Mouse (Mus musculus) left cerebral cortex, adult 18-20 months (tissue): Measurements from ENCODE around the gene Pigf. TPM values are rescaled to one million over a fixed set of nuclear protein-coding genes. Genes with fewer than 3 reads are reported as not detected.
"Not testable (repeated sequence)": the region's sequence is repeated elsewhere in the genome, so short reads cannot be mapped to it uniquely, and the experiment has no call there.

Experiments
- DNase-seq, 2 experiments: peaks; one replicate each; pipeline ENCODE4 v3.0.0; 2021 to 2022; ENCODE audit warnings: low spot score in 2 of 2, mixed read lengths in 1 of 2
- long read RNA-seq, 2 experiments: library from polyadenylated mRNA; stranded (forward); transcript quantifications; one replicate each; pipeline ENCODE4 v2.0.0; 2021
- total RNA-seq, 2 experiments: library from RNA; stranded (reverse); gene quantifications; 2 replicates each; pipeline ENCODE4 v1.2.3; 2021

Pigf gene
- total RNA-seq: 10 to 100 TPM; 19.1 to 19.7 TPM
- long read RNA-seq, experiment 1, transcript Pigf-201 (6 exons, 988 nt): major isoform, 11 of 13 reads
- long read RNA-seq, experiment 1, partial matches to known transcripts: 1 of 13 reads
- long read RNA-seq, experiment 1, other reads (novel, unspliced or antisense): 1 of 13 reads
- long read RNA-seq, experiment 2, transcript Pigf-201 (6 exons, 988 nt): major isoform, 6 of 11 reads
- long read RNA-seq, experiment 2, partial matches to known transcripts: 2 of 11 reads
- long read RNA-seq, experiment 2, other reads (novel, unspliced or antisense): 3 of 11 reads

DNA sequence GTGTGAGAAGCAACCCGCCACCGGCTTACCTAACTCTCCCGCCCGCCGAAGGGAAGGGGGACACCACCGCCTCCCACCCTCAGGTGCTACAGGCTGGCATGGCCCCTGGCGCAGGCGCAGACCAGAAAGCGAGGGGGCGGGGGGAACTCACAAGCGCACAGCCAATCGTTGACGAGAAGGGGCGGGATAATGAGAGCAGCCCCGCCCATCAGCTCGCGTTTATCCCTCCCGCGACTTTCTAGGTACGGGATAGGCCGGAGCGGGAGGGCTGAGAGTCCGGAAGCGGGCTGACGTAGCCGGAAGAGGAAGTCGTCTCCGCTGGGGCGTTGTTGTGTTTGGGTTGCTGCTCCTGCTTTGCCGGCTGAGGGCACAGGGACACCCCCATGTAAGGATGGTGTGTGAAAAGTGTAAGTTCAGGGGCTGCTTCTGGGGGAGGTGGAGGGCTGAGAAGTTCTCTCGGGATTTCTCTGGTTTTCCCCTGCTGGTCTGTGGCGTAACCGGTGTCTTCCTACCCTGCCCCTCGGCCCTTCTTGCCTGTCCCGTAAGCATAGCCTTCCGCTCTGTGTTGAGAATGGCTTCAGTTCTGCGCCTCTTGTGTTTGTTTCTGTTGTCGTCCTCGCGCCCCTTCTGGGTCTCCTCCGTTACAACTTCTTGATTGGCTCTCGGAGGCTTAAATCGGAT is at the start of gene Pigf, which contains the start of gene Cript:
Pigf (minus strand) TSS at position 138 of the 681 bp plus-strand sequence.
Cript (plus strand) TSS at position 282 of the 681 bp plus-strand sequence.
- peak; percentile 97 to 98 for DNase-seq

DNA sequence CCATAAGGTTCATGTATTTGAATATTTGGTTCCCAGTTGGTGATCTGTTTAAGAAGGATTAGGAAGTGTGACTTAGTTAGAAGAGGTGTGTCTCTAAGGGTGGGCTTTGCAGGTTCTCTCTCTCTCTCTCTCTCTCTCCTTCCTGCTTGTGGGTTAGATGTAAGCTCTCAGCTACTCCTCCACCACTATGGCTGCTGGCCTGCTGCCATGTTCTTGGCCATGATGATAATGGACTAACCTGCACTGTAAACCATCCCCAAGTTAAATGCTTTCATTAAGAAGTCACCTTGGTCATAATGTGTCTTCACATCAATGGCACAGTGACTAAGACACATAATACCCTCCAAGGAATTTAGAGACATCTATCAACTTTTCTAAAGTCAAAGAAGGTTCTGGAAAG is 48.3 kb upstream of the Pigf start:
- no peak for DNase-seq

DNA sequence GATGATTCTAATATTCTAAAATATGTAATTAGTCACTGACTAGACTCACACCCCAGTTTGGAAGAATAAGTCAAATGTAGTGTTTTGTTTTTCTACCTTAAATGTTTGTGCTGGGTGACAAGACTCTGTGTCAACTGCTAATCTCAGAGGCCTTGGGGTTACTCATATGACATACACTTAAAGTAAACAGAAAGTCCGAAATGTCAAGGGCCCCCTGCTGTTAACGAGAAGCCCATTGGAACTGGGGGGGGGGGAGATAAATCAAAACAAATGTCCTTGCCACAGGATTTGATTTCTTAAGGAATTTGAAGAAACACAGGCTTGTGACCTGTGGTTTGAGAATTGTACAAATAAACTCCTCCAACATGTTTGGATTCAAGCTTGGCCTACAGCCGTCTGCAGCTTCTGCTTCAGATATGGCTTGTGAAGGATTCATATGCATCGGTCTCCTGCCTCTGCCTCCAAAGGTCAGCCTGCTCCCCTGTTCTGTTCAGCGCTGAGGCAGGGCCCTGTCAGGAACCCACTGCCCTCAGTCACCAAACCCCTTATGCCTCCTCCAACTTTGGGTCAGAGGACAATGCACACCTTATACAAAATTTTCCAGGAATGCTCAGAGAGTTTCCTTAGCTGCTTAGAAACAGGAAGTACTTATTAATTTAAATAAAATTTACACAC is 47.7 kb upstream of the Pigf start:
- DNase-seq: no peak

DNA sequence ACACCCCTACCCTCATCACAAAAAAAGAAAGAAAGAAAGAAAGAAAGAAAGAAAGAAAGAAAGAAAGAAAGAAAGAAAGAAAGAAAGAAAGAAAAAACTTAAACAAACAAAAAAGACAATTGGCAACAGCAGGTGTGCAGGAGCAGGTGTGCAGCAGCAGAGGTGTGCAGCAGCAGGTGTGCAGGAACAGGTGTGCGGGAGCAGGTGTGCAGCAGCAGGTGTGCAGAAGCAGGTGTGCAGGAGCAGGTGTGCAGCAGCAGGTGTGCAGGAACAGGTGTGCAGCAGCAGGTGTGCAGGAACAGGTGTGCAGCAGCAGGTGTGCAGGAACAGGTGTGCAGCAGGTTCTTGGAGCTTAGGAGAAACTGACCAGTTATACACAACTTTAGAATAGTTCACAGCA is 47.0 kb upstream of the Pigf start:
- not testable (repeated sequence) for DNase-seq

DNA sequence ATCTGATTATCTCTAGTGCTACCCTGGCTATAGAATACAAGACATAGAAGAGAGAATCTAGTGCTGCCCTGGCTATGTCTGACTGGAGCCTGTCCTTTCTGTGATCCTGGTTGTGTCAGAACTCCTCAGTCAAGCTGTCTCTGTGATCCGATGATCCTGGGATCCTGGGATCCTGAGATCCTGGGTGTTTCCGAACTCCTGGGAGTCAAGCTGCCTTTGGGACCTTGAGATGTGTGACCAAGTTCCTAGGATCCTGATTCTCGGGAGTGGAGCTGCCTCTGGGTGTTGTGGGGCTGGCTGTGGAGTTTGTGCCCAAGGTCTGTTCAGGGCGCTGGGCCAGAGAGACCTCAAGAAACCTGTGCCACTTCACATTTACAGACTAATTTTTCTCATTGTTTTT is 43.8 kb upstream of the Pigf start:
- no peak for DNase-seq

DNA sequence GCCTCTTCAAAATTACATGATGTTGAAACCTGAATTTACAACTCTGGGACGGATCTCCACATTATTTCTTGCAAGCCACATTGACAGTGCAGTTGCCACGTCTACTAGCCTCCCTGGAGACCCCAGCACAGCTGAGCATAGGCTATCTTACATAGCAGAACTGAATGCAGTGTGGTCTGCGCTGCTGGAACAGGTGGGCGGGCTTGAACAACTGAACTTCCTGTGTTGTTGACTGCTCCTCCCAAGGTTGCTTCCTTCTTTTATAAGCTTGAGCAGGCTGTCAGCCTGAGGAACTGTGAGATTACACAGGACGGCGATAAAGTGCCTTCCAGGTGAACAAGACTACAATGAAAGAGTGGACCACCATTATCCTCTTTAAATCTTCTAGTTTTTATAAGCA is 38.8 kb upstream of the Pigf start:
- no peak for DNase-seq

DNA sequence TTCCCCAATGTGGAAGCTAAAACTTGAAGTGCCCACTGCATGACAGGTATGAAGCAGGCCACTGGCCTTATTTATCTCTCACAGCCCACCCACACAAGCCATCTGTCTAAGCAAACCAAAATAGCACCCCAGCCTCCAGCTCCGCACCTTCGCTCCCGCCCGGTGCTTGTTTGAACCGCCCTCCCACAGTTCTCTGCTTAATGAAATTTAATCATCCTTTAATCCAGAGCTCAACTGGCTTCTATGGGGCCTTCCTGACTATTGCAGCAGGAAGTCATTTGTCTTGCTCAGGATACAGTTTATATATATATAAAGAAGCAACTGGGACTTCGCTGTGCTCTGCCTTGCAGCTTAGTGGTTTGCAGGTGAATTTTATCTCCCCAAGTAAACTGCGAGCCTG is 38.3 kb upstream of the Pigf start:
- no peak for DNase-seq

DNA sequence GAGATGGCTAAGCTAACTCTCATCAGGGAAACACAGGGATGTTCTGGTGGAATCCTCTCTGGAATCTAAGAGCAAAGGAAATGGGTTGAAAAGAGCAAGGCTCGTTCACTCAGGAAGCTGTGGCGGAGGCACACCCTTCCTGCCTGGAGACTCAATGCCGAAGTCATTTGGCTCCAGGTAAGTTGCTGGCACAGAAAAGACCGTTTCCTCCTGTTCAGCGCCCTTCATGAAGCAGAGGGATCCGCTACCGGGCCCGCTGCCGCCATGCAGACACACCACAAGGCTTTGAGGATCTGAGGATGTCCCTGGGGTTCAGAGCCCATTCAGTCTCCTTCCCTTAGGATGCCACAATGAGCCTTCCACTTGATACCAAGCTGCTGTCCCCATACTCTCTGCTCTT is 37.4 kb upstream of the Pigf start:
- no peak for DNase-seq

DNA sequence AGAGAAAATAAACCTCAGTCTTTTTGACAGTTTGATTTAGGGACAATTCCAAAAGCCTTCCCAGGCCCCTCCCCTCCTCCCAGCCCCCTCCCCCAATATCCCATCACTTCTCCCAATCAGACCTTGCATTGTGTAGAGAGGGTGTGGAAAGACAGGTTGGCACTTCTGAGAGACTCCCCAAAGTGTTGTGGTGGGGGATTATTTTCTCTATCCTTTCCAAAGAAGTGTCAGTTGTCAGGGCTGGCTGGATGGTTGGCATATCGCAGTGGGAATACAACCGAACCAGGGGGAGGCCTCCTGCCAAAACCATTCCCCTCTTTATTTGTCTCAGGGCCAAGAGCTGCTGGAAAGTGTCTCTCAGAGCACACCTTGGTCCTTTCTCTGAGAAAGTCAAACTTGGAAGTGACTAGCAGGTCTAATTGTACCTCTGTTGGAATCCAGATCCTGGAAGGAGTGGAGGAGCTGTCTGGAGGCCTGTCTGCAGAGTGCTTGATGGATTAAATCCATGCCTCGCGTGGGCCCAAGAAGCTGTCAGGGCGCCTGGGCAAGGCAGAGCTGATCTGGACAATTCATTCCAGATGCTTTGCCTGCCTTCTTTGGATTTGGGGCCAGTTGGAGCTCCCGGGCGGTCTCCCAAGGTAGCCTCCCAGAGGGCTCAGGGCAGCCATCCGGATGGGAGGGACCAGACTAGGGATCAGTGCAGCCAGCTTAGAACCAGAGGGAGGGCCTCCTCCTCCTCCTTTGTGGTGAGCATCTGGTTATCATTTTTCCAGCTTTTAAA is 32.5 kb upstream of the Pigf start:
- no peak for DNase-seq

DNA sequence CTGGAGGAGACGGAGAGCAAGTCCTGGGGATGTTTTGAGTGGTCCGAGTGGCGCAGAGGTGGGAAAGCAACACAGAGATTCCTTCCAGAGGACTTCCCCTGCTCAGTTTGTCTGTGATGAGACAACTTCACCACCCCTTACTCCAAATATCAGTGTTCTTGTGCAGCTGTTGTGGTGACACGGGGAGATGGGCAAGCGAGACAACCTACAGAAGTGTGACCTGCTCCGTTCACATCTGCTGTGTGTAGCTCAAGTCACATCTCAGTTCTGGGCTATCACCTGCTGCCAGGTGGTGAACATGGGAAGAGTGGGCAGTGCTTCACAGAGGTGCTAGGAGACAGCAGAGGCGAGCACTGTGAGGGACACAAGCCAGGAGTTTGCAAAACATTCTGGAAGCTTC is 31.6 kb upstream of the Pigf start:
- DNase-seq: no peak

DNA sequence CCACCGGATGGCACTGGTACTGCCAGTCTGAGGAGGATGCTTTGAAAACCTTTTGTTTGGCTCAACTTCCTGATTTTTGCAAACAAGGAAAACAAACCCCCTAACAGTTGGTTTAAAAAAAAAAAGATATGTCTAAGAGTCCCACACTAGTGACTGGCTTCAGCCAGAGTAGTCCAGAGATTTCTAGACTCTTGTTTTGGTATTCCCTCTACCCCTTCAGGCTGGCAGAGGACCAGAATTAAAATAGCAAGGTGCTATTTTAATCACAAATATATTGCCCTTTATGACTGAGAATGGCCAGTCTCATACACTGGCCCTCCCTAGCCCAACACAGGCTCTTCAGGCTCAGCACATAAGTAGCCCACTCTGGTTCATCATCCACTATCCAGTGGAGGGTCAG is 30.5 kb upstream of the Pigf start:
- no peak for DNase-seq

DNA sequence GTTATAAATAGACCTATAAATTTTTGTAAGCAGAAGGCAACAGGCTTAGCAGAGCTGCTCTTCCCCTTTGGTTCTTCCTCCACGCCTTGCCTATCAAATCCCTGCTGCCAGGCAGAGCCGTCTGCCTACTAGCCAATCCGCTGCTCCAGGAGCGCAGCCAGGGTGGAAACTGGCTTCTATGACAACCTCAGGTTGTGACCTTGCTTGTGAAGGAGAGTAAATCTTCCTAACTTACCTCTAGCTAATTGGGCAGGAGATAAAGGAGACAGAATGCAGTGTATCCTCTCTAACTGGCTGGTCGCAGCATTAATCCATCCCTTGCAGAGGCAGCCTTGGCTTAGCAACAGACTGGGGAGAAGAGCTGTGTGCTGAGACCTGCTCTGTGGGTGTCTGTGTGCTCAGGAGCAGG is 29.8 kb upstream of the Pigf start:
- DNase-seq: peak in 1 of 2 experiments; percentile 44

DNA sequence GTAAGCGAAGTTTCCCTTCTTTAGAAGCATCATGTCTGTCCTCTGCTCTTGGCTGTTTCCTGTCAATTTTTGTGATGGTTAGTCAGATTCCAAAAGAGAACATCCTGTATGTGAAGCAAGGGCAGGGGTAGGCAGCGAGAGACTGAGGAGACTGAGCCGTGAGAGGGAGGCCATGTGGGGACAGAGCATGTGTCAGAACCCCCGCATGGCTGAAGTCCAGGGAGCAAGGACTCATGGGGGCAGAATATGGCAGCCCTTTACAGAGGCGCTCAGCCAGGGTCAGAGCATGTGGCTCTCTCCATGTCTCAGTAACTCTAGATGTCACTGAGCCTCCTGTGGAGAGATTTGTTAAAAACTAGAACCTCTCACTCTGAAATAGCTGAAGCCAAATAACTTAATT is 28.7 kb upstream of the Pigf start:
- no peak for DNase-seq

DNA sequence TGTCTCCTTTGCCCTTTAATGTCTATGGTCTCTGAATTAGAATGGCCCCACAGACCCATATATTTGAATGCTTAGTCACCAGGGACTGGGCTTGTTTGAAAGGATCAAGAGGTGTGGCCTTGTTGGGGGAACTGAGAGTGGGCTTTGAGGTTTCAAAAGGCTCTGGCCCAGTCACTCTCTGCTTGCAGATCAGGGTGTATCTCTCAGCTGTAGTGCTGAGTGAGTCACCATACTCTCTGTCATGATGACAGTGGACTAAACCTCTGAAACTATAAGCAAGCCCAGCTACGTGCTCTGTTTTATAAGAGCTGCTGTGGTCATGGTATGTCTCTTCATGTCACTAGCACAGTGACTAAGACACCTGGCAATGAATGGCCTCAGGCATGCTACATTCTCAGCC is 27.2 kb upstream of the Pigf start:
- no peak for DNase-seq

DNA sequence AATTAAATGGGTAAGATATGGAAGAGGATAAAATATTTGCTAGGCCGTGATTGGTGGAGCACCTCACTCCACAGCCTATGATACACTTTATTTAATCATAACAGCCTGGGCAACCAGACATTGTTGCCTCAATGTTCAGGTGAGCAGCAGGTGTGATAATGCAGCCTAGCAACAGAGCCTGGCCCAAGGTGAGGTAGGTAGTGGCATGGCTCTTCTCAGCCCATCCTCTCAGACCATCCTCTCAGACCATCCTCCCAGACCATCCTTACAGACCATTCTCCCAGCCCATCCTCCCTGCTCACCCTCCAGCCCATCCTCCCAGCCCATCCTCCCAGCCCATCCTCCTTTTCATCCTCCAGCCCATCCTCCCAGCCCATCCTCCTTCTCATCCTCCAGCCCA is 26.4 kb upstream of the Pigf start:
- DNase-seq: no peak

DNA sequence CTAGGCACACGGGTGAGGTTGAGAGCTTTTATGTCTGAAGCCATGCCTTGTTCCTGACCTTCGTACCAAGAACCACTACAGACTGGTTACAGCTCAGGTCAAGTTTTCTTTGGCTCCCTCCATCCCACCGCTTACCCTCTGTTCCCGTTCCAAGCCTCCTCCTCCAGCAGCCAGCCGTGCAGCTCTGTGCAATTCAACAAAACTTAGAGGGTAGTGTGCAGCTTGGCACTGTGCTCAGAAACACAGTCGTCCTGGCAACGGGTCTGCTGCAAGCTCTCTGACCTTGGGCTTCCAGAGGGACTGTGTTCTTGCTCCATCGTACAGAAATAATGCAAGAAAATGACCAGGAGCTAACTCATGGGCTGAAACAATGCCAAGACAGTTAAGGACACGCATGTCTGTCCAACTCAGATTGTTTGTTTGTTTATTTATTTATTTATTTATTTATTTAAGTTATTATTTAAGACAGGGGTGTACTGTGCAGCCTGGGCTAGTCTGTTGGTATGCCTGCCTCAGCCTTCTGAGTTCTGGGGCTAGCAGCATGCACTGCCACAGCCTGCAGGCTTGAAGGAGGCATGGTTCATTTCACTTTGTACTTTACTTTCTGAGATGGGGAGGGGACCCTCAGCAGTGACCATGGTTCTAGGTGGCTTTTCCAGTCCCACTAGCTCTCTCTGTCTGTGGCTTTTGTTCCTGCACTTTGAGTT is 25.4 kb upstream of the Pigf start:
- DNase-seq: peak in 1 of 2 experiments; percentile 29

DNA sequence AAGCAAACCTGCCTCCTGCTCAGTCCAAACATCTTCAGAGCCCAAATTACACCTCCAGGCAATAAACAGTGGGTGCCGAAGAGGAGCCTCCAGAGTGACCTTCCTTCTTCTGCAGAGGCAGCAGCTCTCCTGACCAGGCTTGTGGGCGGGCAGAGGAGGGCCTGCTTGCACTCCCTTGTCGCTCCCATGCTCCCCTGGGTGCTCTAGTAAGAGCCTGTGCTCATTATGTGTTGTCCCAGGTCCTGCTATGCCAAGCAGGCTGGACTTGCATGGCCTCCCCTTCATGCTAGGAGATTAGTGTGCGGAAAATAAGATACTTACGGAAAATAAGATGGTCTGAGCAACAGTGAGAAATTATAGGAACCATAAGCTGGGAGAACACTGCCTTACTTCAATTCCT is 24.5 kb upstream of the Pigf start:
- DNase-seq: no peak

DNA sequence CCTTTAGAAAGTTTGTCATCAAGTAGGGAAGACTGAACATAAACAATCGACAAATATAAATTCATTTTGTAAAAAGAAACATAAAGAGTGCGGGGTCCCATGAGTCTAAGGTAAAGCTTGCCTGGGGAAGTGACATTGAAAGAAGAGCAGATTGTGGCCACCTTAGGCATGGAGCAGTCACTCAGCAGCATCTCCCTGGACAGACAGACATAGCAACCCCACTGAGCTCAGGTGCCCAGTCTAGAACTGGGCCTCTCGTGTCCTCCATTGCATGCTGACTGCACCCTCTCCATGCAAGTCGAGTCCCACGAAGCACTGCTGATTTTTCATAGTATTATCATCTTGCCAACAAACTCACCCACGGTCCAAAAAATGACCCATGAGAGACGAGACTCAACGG is 19.6 kb upstream of the Pigf start:
- DNase-seq: no peak

DNA sequence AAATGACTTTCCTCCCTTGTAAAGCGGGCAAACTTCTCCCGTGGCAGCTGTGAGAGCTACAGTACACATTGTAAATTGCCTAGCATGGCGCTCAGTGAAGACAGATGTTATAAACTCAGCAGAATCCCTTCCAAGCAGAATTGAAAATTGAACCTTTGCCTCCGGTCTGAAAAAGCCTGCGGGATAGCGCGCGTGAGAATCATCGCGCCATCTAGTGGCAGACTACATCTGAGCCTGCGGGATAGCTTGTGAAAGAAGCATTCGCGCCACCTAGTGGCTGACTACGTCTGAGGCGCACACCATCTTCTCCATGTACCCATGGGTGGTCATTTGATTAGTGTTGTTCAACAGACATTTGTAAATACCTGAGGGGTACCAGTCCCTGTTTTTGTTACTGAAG is 19.2 kb upstream of the Pigf start:
- DNase-seq: peak; percentile 88 to 97

DNA sequence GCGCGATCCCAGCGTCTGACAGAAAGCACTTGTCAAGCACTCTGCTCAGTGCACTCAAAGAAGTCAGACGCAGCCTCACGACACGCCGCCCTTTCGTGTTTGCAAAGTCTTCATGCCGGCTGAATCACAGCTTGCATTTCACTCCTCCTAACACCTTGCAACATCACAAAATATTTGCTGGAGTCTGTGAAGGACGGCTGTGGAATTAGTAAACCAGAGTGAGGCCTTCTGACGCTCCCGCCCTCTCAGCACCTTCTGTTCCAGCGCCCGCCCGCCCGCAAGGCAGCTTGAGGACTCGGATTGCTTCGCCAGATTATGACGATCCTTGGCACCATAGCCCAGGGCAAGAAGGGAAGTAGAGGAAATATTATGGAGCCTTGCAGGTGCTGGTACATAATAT is 16.5 kb upstream of the Pigf start:
- peak; percentile 46 to 75 for DNase-seq

DNA sequence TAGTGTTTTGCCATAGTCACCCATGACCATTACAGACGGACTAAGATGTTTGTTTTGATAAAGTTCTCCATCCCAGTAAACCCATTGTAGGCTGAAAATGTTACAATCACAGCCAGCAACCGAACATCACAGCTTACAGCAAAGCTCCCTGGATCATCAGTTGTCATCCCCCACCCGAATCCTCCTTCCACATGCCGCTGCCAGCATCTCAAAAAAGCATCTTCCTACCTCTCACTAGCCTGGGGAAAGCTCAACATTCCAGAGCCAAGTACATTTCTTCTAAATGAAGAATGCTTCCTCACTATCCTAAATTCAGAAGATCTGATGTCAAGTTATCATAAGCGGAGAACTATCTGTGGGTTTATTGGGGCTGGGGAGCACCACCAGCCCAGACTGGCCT is 13.3 kb upstream of the Pigf start:
- DNase-seq: peak; percentile 34 to 54
